Mouse (Mus musculus) lung, postnatal 4 days (tissue): ENCODE measurements around the gene Cnnm2.
"Not testable (repeated sequence)": the region's sequence is repeated elsewhere in the genome, so short reads cannot be mapped to it uniquely, and the experiment has no call there.

Experiments used
- DNase-seq, 2 experiments: peaks; one replicate each; pipeline ENCODE4 v3.0.0; 2021

Cnnm2 gene

DNA sequence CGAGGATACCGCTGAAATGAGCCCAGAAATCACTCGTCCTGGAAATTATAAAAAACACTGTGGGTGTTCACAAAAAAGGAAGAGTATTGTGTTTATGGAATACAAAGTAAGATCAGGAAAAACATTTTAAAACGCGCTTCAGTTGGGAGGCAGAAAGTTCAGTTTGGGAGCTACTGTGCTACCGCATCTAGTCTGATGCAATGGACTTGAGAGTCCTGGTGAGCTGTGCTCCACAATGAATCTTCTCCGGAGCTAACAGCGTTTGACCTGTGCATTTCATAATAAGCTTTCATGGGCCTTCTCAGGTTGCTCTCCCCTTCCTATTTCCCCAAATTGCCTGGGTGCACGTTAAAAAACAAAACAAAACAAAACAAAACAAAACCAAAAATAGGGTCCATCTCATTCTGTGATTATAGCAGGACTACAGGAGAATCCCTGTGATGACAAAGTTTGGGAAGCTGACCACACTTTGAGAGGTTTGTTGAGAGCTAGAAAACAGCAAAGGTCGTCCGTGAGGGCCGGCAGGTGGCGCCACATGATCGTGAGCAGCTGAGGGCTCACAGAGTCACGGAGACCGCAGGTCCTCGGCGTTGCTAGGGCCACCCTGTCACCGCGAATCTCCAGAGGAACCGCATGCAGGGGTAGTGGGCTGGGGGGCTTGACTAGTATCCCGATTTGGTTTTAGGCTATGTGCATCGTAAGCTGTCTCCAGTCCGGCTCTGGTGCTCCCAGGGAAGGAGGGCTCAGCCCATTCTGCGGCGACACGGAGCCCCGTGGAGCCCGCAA is 828 bp upstream of the Cnnm2 start:
- DNase-seq: peak; percentile 87 to 89

GRCm38 (mm10) chr19:46761971-46762290 is 535 bp downstream of the Cnnm2 start:
- no peak for DNase-seq

- peak; percentile 25 to 33 for DNase-seq
These were observed 1.0 kb downstream of the Cnnm2 start for GRCm38 (mm10) chr19:46762291-46762991.

GRCm38 (mm10) chr19:46762992-46763342 is 1.6 kb downstream of the Cnnm2 start:
- no peak for DNase-seq

DNA sequence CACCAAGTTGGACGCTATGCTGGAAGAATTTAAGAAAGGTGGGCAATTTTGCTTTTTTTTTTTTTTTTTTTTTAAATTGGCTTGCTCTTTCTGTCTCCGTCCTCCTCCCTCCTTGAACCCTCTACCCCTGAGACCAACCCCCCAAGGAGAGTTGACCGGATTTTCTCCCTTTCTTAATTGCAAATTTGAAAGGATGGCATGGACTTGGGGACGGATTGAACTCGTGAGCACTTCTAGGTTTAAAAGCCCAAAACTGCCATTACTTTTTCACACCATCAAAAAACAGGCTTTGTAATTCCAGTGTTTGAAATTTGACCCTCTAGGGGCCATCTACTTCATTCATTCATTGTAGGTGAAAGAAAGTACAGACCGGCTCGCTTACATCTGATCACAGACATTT is 2.0 kb downstream of the Cnnm2 start:
- no peak for DNase-seq

GRCm38 (mm10) chr19:46763932-46764762 is 2.8 kb downstream of the Cnnm2 start:
- DNase-seq: no peak

GRCm38 (mm10) chr19:46764763-46765117 is 3.3 kb downstream of the Cnnm2 start:
- no peak for DNase-seq

DNA sequence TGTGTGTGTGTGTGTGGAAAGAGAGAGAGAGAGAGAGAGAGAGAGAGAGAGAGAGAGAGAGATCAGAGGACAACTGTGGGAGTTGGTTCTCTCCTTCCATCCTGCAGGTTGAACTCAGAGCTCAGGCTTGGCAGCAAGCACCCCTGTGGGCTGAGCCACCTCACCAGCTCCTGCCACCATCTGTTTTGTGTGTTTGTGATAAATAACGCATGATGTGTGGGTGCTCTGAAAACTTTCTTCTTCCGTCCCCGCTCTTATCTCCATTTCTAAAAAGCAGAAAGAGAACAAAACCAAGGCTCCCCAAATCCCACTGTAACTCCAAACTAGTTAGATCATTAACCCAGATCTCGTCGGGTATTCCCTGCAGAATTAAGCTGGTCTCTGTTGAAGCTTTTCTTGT is 4.7 kb downstream of the Cnnm2 start:
- no peak for DNase-seq

GRCm38 (mm10) chr19:46769759-46770158 is 8.4 kb downstream of the Cnnm2 start:
- DNase-seq: no peak

GRCm38 (mm10) chr19:46771801-46772200 is 10.4 kb downstream of the Cnnm2 start:
- no peak for DNase-seq

DNA sequence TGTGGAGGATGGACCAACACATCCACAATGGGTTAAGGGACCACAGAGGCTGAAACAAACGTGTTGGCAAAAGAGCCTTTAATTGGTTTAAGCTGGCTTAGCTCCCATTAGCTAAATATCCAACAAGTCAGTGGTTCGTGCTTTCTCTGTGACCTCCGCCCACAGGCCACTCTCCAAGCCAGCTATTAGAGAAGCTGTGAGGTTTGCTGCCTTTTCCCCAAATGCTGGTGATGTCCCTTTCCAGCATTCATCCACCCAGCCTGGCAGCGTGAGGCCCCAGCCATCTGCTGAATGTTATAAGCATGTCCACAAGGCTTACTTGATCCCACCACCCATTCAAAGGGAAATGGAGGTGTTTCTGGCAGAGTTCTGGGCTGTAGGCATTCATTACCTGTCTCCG is 15.0 kb downstream of the Cnnm2 start:
- no peak for DNase-seq

- DNase-seq: no peak
These were observed 15.5 kb downstream of the Cnnm2 start for GRCm38 (mm10) chr19:46776850-46777249.

GRCm38 (mm10) chr19:46777928-46778680 is 16.7 kb downstream of the Cnnm2 start:
- DNase-seq: no peak

GRCm38 (mm10) chr19:46779130-46779529 is 17.7 kb downstream of the Cnnm2 start:
- DNase-seq: not testable (repeated sequence)

GRCm38 (mm10) chr19:46784038-46784437 is 22.6 kb downstream of the Cnnm2 start:
- no peak for DNase-seq

- no peak for DNase-seq
These were observed 23.1 kb downstream of the Cnnm2 start for GRCm38 (mm10) chr19:46784502-46784901.

DNA sequence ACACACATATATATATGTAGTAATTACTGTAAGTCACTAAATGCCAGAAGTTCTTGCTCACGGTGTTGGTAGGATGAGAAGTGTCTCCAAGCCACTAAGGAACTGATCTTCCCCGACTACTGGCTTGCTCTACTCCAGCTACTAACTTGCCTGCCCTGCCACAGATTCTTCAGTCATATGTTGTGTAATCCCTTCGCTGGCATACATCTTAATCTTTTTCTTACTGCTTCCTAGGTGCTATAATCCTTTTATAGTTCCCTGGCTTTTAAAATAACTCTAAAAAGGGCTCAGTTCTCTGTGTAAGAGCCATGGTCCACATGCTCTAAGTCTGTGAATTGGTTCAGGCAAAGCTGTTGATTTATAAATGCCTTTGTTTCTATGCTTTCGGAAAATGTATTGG is 24.2 kb downstream of the Cnnm2 start:
- no peak for DNase-seq

DNA sequence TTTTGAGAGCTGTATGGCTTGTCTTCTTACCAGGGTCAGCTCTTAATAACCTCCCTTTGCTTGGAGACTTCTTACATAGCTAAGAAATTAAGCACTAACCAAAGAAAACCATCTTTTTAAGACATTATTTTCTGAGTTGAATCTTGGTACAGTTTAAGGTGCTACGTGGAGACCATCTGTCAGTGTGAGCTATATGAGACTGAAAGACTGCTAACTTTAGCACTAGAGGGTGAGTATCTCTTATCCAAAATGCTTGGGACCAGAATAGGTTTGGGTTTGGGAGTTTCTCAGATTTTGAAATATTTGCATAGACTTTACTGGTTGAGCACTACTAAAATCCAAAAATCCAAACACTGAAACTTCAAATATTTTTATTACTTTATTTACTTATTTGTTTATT is 28.4 kb downstream of the Cnnm2 start:
- DNase-seq: no peak

DNA sequence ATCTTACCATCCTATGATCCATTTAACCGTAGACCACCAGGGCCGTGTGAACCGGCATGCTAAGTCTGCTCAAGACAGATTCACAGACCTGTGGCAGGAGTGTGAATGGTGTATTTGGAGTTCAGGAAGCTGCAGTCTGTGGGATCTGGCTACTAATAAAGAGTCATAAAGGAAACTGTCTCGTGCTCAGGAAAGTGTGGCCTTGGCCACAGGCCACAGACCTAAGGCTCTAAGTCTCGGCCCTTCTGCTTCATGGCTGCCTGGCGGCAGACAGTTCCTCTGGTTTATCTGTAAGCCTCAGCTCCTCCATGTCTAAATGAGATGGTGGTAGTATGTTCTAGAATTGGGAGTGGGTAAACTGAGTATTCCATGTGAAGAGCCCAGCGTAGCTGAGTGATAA is 30.0 kb downstream of the Cnnm2 start:
- DNase-seq: no peak

GRCm38 (mm10) chr19:46791921-46792320 is 30.5 kb downstream of the Cnnm2 start:
- no peak for DNase-seq

DNA sequence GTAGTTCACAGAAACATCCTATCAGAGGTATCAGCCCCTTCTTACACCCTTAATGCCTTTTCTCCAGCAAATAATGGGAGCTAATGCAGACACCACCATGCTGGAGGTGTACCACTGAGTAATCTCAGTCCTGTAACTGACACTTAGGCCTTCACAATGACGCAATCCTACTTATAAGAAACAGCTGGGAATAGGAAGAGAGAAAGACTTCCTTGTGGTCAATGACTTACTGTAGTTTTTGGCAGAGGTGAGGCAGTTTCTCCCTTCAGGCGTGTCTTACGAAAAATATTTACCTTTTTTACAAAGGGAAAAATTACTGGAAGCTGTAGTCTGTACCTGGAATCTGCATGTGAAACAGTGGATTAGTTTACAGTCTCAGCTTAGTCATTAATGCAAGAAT is 31.1 kb downstream of the Cnnm2 start:
- DNase-seq: no peak

DNA sequence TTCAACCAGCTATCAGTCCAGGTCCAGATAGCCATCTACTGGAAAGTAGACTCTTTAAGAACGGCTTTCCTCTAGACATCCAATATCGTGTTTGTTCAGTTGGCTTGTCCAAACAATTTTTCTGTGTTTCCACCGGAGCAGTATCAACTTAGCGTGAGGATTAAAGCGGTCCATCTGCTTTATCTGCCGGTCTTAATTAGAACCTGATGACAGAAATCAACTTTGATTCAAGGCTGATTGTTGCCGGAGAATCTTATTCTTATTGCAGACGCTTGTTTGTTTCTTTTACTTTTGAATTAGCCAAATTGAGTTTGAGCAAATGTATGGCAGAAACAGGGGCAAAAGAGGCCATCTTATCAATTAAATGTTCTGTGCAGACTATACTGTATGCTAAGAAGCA is 32.8 kb downstream of the Cnnm2 start:
- no peak for DNase-seq

- DNase-seq: no peak
These were observed 38.6 kb downstream of the Cnnm2 start for GRCm38 (mm10) chr19:46799903-46800583.
